Mouse (Mus musculus): Measurements from ENCODE around the gene Cd209d. TPM values are rescaled to one million over a fixed set of nuclear protein-coding genes. Genes with fewer than 3 reads are reported as not detected.

Gene Cd209d
- total RNA-seq (2023): under 1 TPM in 1 of 2 experiments, not detected in 1; 0.39 TPM

GRCm38 (mm10) chr8:3878455-3878854 is at the start of gene Cd209d:
TSS of gene Cd209d (minus strand) at chr8:3878555.

GRCm38 (mm10) chr8:3926744-3927143 is 48.4 kb upstream of the Cd209d start, which contains the start of gene Cd209b:
TSS of gene Cd209b (minus strand) at chr8:3926844.

GRCm38 (mm10) chr8:3854209-3854608 is 24.1 kb downstream of the Cd209d start, which contains the start of gene Cd209e:
TSS of gene Cd209e (minus strand) at chr8:3854309.

Other genes starting within 250 kb of the Cd209d start
- 100 to 1,000 TPM; 304 to 323 TPM for gene Stxbp2, start 247.6 kb downstream of the Cd209d start, total RNA-seq (2023)
- gene Retn, start 222.8 kb downstream of the Cd209d start, total RNA-seq (2023): 1 to 10 TPM; 1.6 to 1.7 TPM
- 100 to 1,000 TPM; 317 to 329 TPM for gene Mcemp1, start 212.8 kb downstream of the Cd209d start, total RNA-seq (2023)
- gene Fcor, start 206.2 kb downstream of the Cd209d start, total RNA-seq (2023): 1 to 10 TPM; 5.6 to 5.8 TPM
- gene Trappc5, start 202.3 kb downstream of the Cd209d start, total RNA-seq (2023): 10 to 100 TPM; 11.7 to 14.0 TPM
- under 1 TPM; 0.29 to 0.70 TPM for gene Fcer2a, start 184.4 kb downstream of the Cd209d start, total RNA-seq (2023)
- gene Clec4g, start 157.9 kb downstream of the Cd209d start, total RNA-seq (2023): not detected
- 1 to 10 TPM; 6.7 to 7.7 TPM for gene Cd209a, start 129.6 kb downstream of the Cd209d start, total RNA-seq (2023)
- not detected for gene Cd209e, start 24.2 kb downstream of the Cd209d start, total RNA-seq (2023)
- not detected for gene Cd209b, start 48.3 kb upstream of the Cd209d start, total RNA-seq (2023)
- gene Cd209c, start 76.2 kb upstream of the Cd209d start, total RNA-seq (2023): under 1 TPM; 0.44 to 0.79 TPM
- not detected for gene Cd209f, start 227.3 kb upstream of the Cd209d start, total RNA-seq (2023)